Mouse (Mus musculus): ENCODE measurements around the gene Zfp831. TPM values are rescaled to one million over a fixed set of nuclear protein-coding genes. Genes with fewer than 3 reads are reported as not detected.

Gene Zfp831
- polyA plus RNA-seq, 1 experiment from 2014 or later: 0.03 TPM

- WGBS: 87% methylated on average over 4 of the region's 4 CpGs
These were observed 16.5 kb downstream of the Zfp831 start for GRCm38 (mm10) chr2:174659874-174660273.

GRCm38 (mm10) chr2:174660321-174660720, 17.0 kb downstream of the Zfp831 start:
- no peak for DNase-seq (ENCODE audit: low spot score)
- no peaks in the 10 kb centered on the region for H3K36me3 ChIP-seq (ENCODE audit: control insufficient read depth, insufficient read depth, low read length)
- H3K9me3 ChIP-seq (ENCODE audit: control insufficient read depth, low read length): no peaks in the 10 kb centered on the region
- H3K4me2 ChIP-seq (ENCODE audit: low read depth, severe bottlenecking): no peak overlapping the region
- ATAC-seq (ENCODE audit: insufficient number of reproducible peaks, low FRiP score, low TSS enrichment, low read depth): no peak
- 54% methylated on average over 9 of the region's 9 CpGs for WGBS
- H3K27me3 ChIP-seq (ENCODE audit: control insufficient read depth, insufficient read depth, low read length): no peaks in the 10 kb centered on the region
- no peak overlapping the region for H3K27ac ChIP-seq (replicated peaks; ENCODE audit: low read depth, low read length)
- H3K4me3 ChIP-seq (ENCODE audit: low read depth, low read length): no peak overlapping the region
- H3K9ac ChIP-seq (ENCODE audit: low read length): no peak overlapping the region
- H3K4me1 ChIP-seq (ENCODE audit: control insufficient read depth, insufficient read depth, low read length): peaks cover 8% of the 10 kb centered on the region

More at GRCm38 (mm10) chr2:174659874-174660273, 16.5 kb downstream of the Zfp831 start:
- H3K4me1 ChIP-seq (ENCODE audit: control insufficient read depth, insufficient read depth, low read length): peaks cover 8% of the 10 kb centered on the region
- H3K36me3 ChIP-seq (ENCODE audit: control insufficient read depth, insufficient read depth, low read length): no peaks in the 10 kb centered on the region
- H3K27me3 ChIP-seq (ENCODE audit: control insufficient read depth, insufficient read depth, low read length): no peaks in the 10 kb centered on the region
- H3K9me3 ChIP-seq (ENCODE audit: control insufficient read depth, low read length): no peaks in the 10 kb centered on the region
- DNase-seq (ENCODE audit: low spot score): no peak
- no peak overlapping the region for H3K27ac ChIP-seq (replicated peaks; ENCODE audit: low read depth, low read length)
- H3K4me2 ChIP-seq (ENCODE audit: low read depth, severe bottlenecking): no peak overlapping the region
- H3K4me3 ChIP-seq (ENCODE audit: low read depth, low read length): no peak overlapping the region
- H3K9ac ChIP-seq (ENCODE audit: low read length): no peak overlapping the region
- ATAC-seq (ENCODE audit: insufficient number of reproducible peaks, low FRiP score, low TSS enrichment, low read depth): no peak

GRCm38 (mm10) chr2:174661436-174662171, 18.3 kb downstream of the Zfp831 start:
- Histone ChIP-seq H3K9ac (ENCODE audit: low read length) (no peak overlapping the region), H3K27ac (replicated peaks; ENCODE audit: low read depth, low read length) (no peak overlapping the region), H3K27me3 (ENCODE audit: control insufficient read depth, insufficient read depth, low read length) (no peaks in the 10 kb centered on the region), H3K4me1 (ENCODE audit: control insufficient read depth, insufficient read depth, low read length) (peaks cover 8% of the 10 kb centered on the region), H3K4me2 (ENCODE audit: low read depth, severe bottlenecking) (no peak overlapping the region), H3K36me3 (ENCODE audit: control insufficient read depth, insufficient read depth, low read length) (no peaks in the 10 kb centered on the region), H3K4me3 (ENCODE audit: low read depth, low read length) (no peak overlapping the region), H3K9me3 (ENCODE audit: control insufficient read depth, low read length) (no peaks in the 10 kb centered on the region)
- ATAC-seq (ENCODE audit: insufficient number of reproducible peaks, low FRiP score, low TSS enrichment, low read depth) (no peak), DNase-seq (ENCODE audit: low spot score) (peak; percentile 38)
- 18% methylated on average over 7 of the region's 7 CpGs for WGBS

GRCm38 (mm10) chr2:174662593-174662992, 19.3 kb downstream of the Zfp831 start:
- no peak overlapping the region for H3K4me3 ChIP-seq (ENCODE audit: low read depth, low read length)
- no peaks in the 10 kb centered on the region for H3K9me3 ChIP-seq (ENCODE audit: control insufficient read depth, low read length)
- H3K4me2 ChIP-seq (ENCODE audit: low read depth, severe bottlenecking): no peak overlapping the region
- no peak for DNase-seq (ENCODE audit: low spot score)
- H3K9ac ChIP-seq (ENCODE audit: low read length): no peak overlapping the region
- WGBS: 59% methylated on average over 1 of the region's 1 CpGs
- ATAC-seq (ENCODE audit: insufficient number of reproducible peaks, low FRiP score, low TSS enrichment, low read depth): no peak
- H3K27me3 ChIP-seq (ENCODE audit: control insufficient read depth, insufficient read depth, low read length): no peaks in the 10 kb centered on the region
- no peak overlapping the region for H3K27ac ChIP-seq (replicated peaks; ENCODE audit: low read depth, low read length)
- no peaks in the 10 kb centered on the region for H3K36me3 ChIP-seq (ENCODE audit: control insufficient read depth, insufficient read depth, low read length)
- H3K4me1 ChIP-seq (ENCODE audit: control insufficient read depth, insufficient read depth, low read length): peaks cover 8% of the 10 kb centered on the region

- Histone ChIP-seq H3K27ac (replicated peaks; ENCODE audit: low read depth, low read length) (no peak overlapping the region), H3K4me1 (ENCODE audit: control insufficient read depth, insufficient read depth, low read length) (peaks cover 8% of the 10 kb centered on the region), H3K27me3 (ENCODE audit: control insufficient read depth, insufficient read depth, low read length) (no peaks in the 10 kb centered on the region), H3K9me3 (ENCODE audit: control insufficient read depth, low read length) (no peaks in the 10 kb centered on the region), H3K4me3 (ENCODE audit: low read depth, low read length) (no peak overlapping the region), H3K4me2 (ENCODE audit: low read depth, severe bottlenecking) (no peak overlapping the region), H3K9ac (ENCODE audit: low read length) (no peak overlapping the region), H3K36me3 (ENCODE audit: control insufficient read depth, insufficient read depth, low read length) (no peaks in the 10 kb centered on the region)
- 12% methylated on average over 5 of the region's 5 CpGs for WGBS
- no peak for DNase-seq (ENCODE audit: low spot score)
- no peak for ATAC-seq (ENCODE audit: insufficient number of reproducible peaks, low FRiP score, low TSS enrichment, low read depth)
These were observed 22.1 kb downstream of the Zfp831 start for GRCm38 (mm10) chr2:174665404-174665803.

- Histone ChIP-seq H3K27ac (replicated peaks; ENCODE audit: low read depth, low read length) (no peak overlapping the region), H3K36me3 (ENCODE audit: control insufficient read depth, insufficient read depth, low read length) (no peaks in the 10 kb centered on the region), H3K27me3 (ENCODE audit: control insufficient read depth, insufficient read depth, low read length) (no peaks in the 10 kb centered on the region), H3K9me3 (ENCODE audit: control insufficient read depth, low read length) (no peaks in the 10 kb centered on the region), H3K4me1 (ENCODE audit: control insufficient read depth, insufficient read depth, low read length) (peaks cover 10% of the 10 kb centered on the region), H3K4me3 (ENCODE audit: low read depth, low read length) (no peak overlapping the region), H3K9ac (ENCODE audit: low read length) (no peak overlapping the region), H3K4me2 (ENCODE audit: low read depth, severe bottlenecking) (no peak overlapping the region)
- 58% methylated on average over 3 of the region's 3 CpGs for WGBS
- no peak for ATAC-seq (ENCODE audit: insufficient number of reproducible peaks, low FRiP score, low TSS enrichment, low read depth)
- no peak for DNase-seq (ENCODE audit: low spot score)
These were observed 25.5 kb downstream of the Zfp831 start for GRCm38 (mm10) chr2:174668806-174669205.

- Histone ChIP-seq H3K27ac (replicated peaks; ENCODE audit: low read depth, low read length) (no peak overlapping the region), H3K27me3 (ENCODE audit: control insufficient read depth, insufficient read depth, low read length) (no peaks in the 10 kb centered on the region), H3K4me3 (ENCODE audit: low read depth, low read length) (no peak overlapping the region), H3K4me2 (ENCODE audit: low read depth, severe bottlenecking) (peak overlapping the region; percentile 83; the same call in 1 of the 2 replicates), H3K9ac (ENCODE audit: low read length) (no peak overlapping the region), H3K4me1 (ENCODE audit: control insufficient read depth, insufficient read depth, low read length) (peaks cover 10% of the 10 kb centered on the region), H3K9me3 (ENCODE audit: control insufficient read depth, low read length) (no peaks in the 10 kb centered on the region), H3K36me3 (ENCODE audit: control insufficient read depth, insufficient read depth, low read length) (no peaks in the 10 kb centered on the region)
- 21% methylated on average over 11 of the region's 11 CpGs for WGBS
- ATAC-seq (ENCODE audit: insufficient number of reproducible peaks, low FRiP score, low TSS enrichment, low read depth): no peak
- DNase-seq (ENCODE audit: low spot score): peak; percentile 41
These were observed 29.3 kb downstream of the Zfp831 start for GRCm38 (mm10) chr2:174672506-174673190.

- peak overlapping the region; percentile 83 for H3K4me2 ChIP-seq (ENCODE audit: low read depth, severe bottlenecking)
- H3K9ac ChIP-seq (ENCODE audit: low read length): peak overlapping the region; percentile 57
- ATAC-seq (ENCODE audit: insufficient number of reproducible peaks, low FRiP score, low TSS enrichment, low read depth): peak; percentile 70
- H3K4me1 ChIP-seq (ENCODE audit: control insufficient read depth, insufficient read depth, low read length): peaks cover 10% of the 10 kb centered on the region
- no peaks in the 10 kb centered on the region for H3K36me3 ChIP-seq (ENCODE audit: control insufficient read depth, insufficient read depth, low read length)
- H3K27ac ChIP-seq (replicated peaks; ENCODE audit: low read depth, low read length): peak overlapping the region; percentile 45; the same call in 1 of the 2 replicates
- no peaks in the 10 kb centered on the region for H3K9me3 ChIP-seq (ENCODE audit: control insufficient read depth, low read length)
- whole genome bisulfite sequencing: under 1% methylated on average over 25 of the region's 25 CpGs
- peak overlapping the region; percentile 28 for H3K4me3 ChIP-seq (ENCODE audit: low read depth, low read length)
- DNase-seq (ENCODE audit: low spot score): peak; percentile 98
- no peaks in the 10 kb centered on the region for H3K27me3 ChIP-seq (ENCODE audit: control insufficient read depth, insufficient read depth, low read length)
These were observed 30.4 kb downstream of the Zfp831 start for GRCm38 (mm10) chr2:174673592-174674286.
